Mouse (Mus musculus): ENCODE data around the gene Tex101.
"Not testable (repeated sequence)": the region's sequence is repeated elsewhere in the genome, so short reads cannot be mapped to it uniquely, and the experiment has no call there.

DNA sequence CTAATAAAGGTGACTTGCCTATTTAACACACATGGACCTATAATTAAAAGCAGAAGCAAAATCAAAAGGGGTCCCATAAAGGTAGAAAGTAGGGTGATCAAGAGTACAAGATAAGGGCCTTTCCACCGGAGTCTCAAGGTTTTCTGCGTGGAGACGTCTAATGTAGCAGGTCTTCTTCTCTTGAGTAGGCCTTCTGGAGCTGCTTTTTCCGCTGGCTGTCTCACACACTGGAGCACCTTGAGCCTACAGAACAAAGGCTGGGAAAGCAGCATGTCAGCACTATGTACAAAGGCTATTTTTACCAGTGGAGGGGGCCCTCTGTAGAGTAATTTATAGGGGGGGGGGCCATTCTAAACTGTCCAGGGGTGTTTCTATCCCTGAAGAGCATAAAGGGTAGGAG, 21.4 kb upstream of the Tex101 start:
- TF ChIP-seq CTCF (IDR thresholded peaks at IDR 0.05; ENCODE audit: low read depth, low read length); POLR2A (IDR thresholded peaks at IDR 0.05; ENCODE audit: insufficient read depth, low read length); EP300 (IDR thresholded peaks at IDR 0.05; ENCODE audit: insufficient read depth, low read depth, low read length): not testable (repeated sequence)

Measured in ES-Bruce4 (cell line).